Mouse (Mus musculus): ENCODE results near the gene 2410137M14Rik.
"Not testable (repeated sequence)": the region's sequence is repeated elsewhere in the genome, so short reads cannot be mapped to it uniquely, and the experiment has no call there.

Gene 2410137M14Rik

DNA sequence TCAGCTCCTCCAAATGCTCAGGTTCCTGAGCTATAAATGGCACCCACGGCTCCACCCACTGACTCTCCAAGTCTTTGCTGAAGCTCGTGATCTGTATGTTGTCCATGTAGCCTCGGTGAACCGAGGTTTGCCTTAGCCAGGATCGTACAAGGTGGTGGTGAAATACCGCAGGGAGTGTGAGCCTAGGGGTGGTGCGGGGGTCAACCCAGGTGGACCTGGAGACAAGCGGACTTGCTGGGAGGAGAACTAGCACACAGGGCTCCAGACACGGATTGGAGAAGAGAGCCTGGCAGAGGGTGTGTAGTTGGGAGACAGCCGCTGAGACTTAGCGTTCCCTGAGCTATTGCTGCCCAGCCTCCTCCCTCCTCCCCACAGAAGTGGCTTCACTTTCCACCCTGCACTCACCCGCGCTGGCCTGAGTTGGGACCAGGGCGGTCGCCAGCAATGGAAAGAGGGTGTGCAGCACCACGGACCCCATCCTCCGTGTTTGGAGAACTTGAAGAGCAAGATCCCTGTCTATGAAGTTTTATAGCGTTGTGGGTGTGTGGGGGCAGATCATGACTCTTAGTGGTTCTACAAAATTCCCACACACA lies at the start of gene 2410137M14Rik:
2410137M14Rik (minus strand) TSS at position 17 of the 593 bp plus-strand sequence.
- DNase-seq, result no peak

DNA sequence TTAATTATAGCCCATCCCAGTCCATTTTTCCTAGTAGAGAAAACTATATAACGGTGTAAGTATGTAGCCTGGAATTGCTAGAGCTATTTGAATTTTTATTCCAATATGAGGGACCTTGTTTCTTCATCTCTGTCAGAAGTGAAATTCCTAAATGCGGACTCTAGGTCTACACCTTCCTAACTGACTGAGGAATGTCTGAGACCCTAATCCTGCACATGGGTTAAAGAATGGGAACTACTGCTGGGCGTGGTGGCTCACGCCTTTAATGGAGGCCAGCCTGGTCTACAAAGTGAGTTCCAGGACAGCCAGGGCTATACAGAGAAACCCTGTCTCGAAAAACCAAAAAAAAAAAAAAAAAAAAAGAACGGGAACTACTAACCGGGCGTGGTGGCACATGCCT lies 48.1 kb upstream of the 2410137M14Rik start:
- no peak for DNase-seq

GRCm38 (mm10) chr17:37028683-37029120 lies 47.7 kb upstream of the 2410137M14Rik start:
- peak; percentile 85 to 86 for DNase-seq

- no peak for DNase-seq
Observed at GRCm38 (mm10) chr17:37028212-37028611, 47.2 kb upstream of the 2410137M14Rik start.

- no peak for DNase-seq
Observed at GRCm38 (mm10) chr17:37027486-37027885, 46.4 kb upstream of the 2410137M14Rik start.

DNA sequence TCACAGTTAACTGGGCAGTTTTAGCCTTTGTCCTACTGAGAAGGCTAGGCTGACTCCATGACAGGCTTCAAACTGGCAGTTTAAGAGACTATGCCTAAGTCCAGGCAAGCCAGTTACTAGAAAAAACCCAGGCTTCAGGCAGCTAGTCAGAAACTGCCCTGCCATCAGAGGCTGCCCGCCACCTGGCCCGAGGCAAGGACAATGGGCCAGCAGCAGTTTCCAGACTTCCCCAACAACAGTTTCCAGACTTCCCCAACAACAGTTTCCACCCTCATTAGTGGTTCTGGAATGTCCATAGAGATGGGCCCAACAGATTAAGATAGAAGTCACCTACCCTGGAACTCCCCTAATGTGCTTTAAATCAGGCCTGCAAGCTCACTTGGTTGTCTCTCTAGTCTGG lies 45.4 kb upstream of the 2410137M14Rik start:
- DNase-seq, result no peak

- DNase-seq, result no peak
Observed at GRCm38 (mm10) chr17:37022628-37023576, 41.9 kb upstream of the 2410137M14Rik start, which contains the start of gene Mog. Gene Mog, minus strand, starts transcription at chr17:37023398.

DNA sequence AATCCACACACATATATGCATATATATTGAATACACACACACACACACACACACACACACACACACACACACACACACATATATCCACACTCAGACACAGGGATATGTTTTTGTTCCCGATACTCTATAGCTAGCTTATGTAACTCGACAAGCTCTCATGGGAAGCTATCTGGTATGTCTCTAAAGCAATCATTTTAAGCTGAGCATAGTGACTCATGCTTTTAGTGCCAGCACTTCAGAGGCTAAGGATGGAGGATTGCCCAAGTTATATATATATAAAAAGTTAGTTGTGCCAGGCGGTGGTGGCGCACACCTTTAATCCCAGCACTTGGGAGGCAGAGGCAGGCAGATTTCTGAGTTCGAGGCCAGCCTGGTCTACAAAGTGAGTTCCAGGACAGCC lies 38.2 kb upstream of the 2410137M14Rik start:
- not testable (repeated sequence) for DNase-seq

DNA sequence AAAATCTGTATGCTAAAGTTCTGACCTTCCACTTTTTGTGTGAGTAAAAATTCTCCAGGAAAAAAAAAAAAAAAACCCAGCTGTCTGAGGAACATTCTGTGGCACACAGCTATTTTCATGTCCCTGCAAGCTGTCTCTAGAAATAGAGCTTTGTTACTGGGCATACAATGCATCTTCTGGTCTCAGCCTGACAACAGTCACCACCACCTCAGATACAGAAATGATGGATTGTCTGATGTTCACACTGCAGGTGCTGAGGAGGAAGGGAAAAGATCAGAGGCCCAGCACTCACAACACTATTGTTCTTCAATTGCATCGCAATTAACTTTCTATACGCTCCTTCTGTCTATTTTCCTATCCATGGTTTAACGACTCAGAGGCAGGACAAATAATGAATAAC lies 37.3 kb upstream of the 2410137M14Rik start:
- no peak for DNase-seq

- no peak for DNase-seq
Observed at GRCm38 (mm10) chr17:37016333-37016732, 35.3 kb upstream of the 2410137M14Rik start.

DNA sequence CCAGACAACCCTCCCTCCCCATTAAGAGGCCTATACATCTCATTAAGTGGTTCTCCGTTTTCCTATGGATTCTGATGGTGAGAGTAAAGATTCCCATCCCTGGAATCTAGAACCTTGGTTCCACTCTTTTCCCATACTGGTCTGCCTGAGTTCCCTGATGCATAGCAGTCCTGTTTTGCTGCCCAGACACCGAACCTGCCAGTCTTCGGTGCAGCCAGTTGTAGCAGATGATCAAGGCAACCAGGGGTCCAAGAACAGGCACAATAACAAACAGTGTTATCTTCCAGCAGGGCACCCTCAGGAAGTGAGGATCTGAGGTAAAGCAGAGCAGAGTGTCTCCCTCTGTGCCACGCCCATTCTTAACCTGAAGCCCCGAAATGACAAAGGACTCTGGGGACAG lies 31.1 kb upstream of the 2410137M14Rik start:
- no peak for DNase-seq

DNA sequence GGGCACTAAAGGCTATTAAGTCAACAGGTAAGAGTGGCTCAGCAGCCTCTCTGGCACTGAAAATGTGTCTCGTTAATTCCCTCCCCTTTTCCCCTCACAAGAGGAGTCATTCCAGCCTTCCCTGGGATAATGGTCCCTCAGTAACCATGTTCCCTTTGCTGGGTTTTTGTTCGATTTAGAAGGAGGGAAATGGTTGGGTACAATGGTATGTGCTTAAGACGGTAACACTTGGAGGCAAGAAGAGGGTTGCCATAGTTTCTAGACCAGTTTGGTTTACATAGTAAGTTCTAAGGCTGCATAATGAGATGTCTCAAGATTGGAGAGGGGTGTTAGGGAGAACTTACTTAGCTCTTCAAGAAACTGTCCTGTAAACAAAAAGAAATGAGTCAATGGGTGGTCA lies 30.7 kb upstream of the 2410137M14Rik start:
- DNase-seq, result no peak

GRCm38 (mm10) chr17:37009460-37010042 lies 28.5 kb upstream of the 2410137M14Rik start:
- no peak for DNase-seq

GRCm38 (mm10) chr17:37008161-37008560 lies 27.1 kb upstream of the 2410137M14Rik start:
- no peak for DNase-seq

DNA sequence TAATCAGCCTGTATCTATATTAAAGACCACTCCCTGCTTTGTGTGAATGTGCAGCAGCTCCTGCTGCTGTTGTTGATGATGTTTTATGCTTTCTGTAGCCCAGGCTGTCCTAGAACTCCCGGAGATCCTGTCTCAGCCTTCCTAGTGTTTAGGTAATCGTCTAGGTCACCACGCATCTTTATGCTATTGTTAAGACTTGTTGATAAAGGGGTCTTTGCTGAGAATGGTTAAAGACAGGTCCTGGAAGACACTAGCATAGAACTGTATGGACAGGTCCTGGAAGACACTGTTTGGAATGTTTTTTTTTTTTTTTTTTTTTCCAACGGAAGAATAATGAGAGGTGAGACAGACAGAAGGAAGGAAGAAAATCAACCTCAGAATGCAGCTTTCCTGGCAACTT lies 22.3 kb upstream of the 2410137M14Rik start:
- DNase-seq, result no peak

GRCm38 (mm10) chr17:37002364-37003330 lies 21.6 kb upstream of the 2410137M14Rik start:
- peak in 1 of 2 experiments; percentile 3 for DNase-seq

DNA sequence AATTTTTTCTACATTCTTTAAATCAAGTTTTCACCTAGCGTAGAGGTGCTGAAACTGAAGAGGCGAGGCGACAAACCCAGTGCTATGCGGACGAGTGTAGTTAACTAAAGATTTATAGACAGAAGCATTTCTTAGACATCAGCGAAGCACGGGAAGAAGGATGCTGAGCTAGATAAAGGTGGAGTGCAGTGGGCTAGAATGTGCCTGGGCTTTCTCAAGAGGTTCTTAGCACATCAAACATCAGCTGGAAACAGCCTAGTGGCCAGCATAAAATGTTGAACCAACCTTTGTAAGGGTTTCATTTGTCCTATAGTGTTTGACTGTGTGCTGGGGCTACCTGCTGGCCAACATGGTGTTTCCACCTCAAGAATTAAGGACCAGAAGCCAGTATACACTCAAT lies 19.8 kb upstream of the 2410137M14Rik start, which contains the start of gene Zfp57:
Zfp57 (plus strand) TSS at position 301 of the 400 bp plus-strand sequence.
- DNase-seq, result no peak

DNA sequence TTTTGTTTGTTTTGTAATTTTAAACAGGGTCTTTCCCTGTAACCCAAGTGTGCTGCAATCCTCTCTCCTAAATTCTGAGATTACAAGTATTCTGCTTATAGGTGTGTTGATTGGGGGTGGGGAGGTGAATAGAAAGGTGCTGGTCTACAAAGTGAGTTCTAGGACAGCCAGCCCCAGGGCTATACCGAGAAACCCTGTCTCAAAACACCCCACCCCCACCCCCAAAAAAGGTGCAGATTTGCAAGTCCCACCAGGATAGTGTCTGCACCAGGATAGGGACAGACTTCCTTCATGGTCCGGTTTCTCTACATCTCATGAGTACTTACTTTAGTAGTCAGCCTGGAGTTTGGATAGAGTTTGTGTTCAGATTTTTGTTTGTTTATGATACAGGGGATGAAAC lies 17.4 kb upstream of the 2410137M14Rik start:
- no peak for DNase-seq

DNA sequence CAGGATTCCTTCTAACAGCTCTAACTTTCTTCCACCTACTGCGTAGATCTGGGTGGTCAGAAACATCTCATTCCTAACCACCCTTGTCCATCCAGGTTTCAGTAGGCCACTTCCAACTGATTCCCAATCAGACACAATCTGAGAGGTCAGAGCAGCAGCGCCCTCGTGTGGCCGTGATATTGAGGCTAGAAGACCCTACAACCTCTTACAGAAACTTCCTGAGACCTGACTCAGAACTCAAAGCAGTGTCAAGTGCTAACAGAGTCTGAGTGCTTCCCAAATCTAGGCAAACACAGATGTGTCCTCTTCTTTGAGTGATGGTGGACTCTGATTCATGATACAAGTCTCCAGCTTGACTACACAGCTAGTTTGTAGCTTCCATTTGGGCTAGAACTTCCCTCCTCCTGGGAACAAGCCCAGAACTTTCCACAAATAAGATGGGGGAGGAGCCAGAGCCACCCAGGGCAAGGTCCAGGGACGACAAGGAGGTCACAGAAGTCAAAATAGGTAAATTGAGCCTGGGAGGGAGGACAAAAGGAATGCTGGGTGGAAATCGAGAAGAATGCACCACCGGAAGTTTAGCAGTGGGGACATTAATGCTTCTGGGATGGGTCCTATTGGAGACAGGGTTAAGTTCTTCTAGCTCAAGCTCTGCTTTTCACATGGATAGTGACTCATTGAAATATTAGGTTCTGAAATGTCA lies 16.1 kb upstream of the 2410137M14Rik start:
- peak; percentile 66 to 67 for DNase-seq

- DNase-seq, result no peak
Observed at GRCm38 (mm10) chr17:36995448-36995847, 14.4 kb upstream of the 2410137M14Rik start.

DNA sequence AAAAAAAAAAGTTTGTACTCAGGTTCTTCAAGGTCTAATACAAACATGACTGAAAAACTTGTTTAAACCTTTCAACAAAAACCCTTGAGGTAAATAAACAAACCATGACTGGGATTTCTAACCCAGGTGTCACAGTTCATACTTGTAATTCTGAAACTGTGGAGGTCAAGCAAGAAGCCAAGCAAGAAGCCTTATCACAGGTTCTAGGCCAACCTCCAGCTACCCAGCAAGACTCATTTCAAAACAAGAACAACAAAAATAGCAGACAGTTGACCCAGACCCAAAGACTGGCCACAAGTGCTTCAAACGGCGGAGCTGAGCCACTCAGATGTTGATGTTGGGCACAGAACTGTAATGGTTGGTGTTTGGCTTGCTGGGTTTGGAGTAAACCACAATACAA lies 13.5 kb upstream of the 2410137M14Rik start:
- no peak for DNase-seq

Data from B cell, adult 2 months (primary cell).